Mouse (Mus musculus) spleen, postnatal 10 days (tissue): Measurements from ENCODE around the gene Klk11.

Experiments used
- DNase-seq, 2 experiments: peaks; one replicate each; pipeline ENCODE4 v3.0.0; 2021 to 2022; ENCODE audit warnings: low spot score in 2 of 2

The Klk11 gene

GRCm38 (mm10) chr7:43796355-43796754 lies 22.0 kb downstream of the Klk11 start:
- DNase-seq = no peak

- DNase-seq = peak in 1 of 2 experiments; percentile 55
Observed at GRCm38 (mm10) chr7:43797333-43797769, 22.9 kb downstream of the Klk11 start, which contains the start of gene Klk8. Gene Klk8 (plus strand): TSS chr7:43797577.

GRCm38 (mm10) chr7:43797844-43798462 lies 23.5 kb downstream of the Klk11 start:
- no peak for DNase-seq

GRCm38 (mm10) chr7:43799876-43800275 lies 25.5 kb downstream of the Klk11 start:
- DNase-seq = no peak

- no peak for DNase-seq
Observed at GRCm38 (mm10) chr7:43810994-43811393, 36.6 kb downstream of the Klk11 start, which contains the start of gene Klk7. Gene Klk7 (plus strand): TSS chr7:43811294.

- DNase-seq = no peak
Observed at GRCm38 (mm10) chr7:43815211-43815610, 40.8 kb downstream of the Klk11 start.

- no peak for DNase-seq
Observed at GRCm38 (mm10) chr7:43816746-43817145, 42.3 kb downstream of the Klk11 start.

- DNase-seq = no peak
Observed at GRCm38 (mm10) chr7:43821581-43821980, 47.2 kb downstream of the Klk11 start.

GRCm38 (mm10) chr7:43824199-43824598 lies 49.8 kb downstream of the Klk11 start, which contains the start of gene Klk6:
Gene Klk6 (plus strand): TSS chr7:43824499.
- no peak for DNase-seq

- no peak for DNase-seq
Observed at GRCm38 (mm10) chr7:43826056-43826455, 51.7 kb downstream of the Klk11 start.

- no peak for DNase-seq
Observed at GRCm38 (mm10) chr7:43827706-43828105, 53.3 kb downstream of the Klk11 start.
